Mouse (Mus musculus): Measurements from ENCODE around the gene Nasp.
A peak's percentile ranks its signal among the peaks of the same experiment; 100 is the strongest.
"Not testable (repeated sequence)": the region's sequence is repeated elsewhere in the genome, so short reads cannot be mapped to it uniquely, and the experiment has no call there.

Gene Nasp

DNA sequence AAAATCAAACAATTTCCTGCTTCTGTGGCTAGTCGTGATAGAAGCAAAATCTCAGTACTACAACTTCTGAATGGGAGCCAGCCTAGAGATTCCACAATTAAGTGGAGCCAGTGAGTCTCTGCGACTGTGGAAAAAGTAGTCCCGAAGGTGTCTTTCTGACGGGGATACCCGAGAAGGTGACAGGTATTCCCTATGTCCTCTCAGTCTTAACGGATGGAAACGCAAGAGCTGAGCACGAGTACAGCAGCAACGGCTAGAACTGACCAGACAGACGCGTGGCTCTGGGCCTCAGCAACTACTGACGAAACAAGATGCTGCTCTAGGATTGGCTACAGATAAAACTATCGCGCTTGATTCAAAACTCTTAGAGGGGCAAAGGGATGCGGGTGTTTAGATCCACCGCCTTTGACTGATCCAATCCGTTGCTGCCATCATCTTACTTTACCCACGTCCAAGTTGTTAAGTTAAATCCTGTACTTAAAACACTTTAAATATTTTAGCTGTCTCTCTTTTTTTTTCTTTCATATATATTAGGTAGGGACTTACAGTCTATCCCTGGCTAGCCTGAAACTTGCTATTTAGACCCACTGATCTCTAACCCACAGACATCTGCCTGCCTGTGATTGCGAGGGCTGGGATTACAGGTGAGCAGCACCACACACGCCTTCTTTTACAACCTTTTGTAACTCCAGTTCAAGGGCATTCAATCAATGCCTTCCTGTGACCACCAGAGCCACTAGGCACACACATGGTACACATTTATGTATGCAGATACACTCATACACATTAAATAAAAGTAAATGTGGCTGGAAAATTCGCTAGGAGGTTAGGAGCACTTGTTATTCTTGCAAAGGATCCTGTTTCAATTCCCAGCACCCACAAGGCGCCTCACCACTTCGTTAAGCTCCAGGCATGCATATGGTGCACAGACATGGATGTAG lies at the start of gene Nasp:
Nasp (minus strand) TSS at position 220 of the 941 bp plus-strand sequence.
- DNase-seq (ENCODE audit: low read depth), result peak; percentile 80

DNA sequence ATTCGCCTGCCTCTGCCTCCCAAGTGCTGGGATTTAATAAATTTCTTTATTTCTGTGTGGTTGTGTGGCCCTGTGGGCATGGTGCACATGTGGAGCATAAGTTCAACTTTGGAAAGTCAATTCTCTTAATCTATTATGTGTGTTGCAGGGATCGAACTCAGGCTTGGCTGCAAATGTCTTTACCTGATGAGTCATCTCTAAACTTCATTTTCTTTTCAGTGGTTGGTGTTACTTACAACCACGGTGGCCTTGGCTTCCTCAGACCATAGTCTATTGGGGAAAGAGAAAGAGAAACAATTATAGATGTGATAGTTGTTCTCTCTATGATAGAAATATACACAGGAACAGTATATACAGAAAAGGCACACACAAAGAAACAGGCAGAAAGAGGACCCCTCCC lies 48.3 kb upstream of the Nasp start:
- DNase-seq (ENCODE audit: low read depth), result no peak

DNA sequence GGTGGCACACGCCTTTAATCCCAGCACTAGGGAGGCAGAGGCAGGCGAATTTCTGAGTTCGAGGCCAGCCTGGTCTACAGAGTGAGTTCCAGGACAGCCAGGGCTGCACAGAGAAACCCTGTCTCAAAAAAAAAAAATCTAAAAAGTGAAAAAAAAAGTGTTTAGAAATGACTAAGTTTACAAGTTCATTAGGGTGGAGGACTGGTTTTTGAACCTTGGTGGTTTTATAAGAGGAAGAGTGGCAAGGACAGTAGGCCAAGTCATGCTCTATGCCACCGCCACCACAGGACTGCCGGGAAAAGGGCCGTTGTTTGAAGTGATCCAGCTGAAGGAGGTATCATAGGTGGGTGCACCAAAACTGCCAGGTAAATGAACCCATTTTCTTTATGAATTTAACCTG lies 47.0 kb upstream of the Nasp start:
- DNase-seq (ENCODE audit: low read depth), result not testable (repeated sequence)

DNA sequence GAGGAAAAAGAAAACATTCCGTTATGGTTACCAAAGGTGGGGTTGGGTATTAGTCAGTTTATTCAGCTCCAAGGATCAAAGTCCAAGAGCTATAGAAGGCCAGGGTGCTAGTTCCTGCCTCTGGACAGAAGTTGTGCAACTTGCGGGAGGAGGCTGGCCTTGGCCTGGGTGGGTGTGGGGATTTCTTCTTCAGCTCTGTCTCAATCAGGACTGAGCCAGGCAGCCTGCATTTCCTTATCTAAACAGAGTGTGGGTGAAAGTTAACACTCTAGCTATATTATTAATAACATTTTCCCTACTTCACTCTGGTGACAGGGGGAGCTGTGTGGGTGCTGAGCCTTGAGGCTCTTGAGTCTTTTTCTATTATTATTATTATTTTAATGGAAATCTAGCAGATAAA lies 45.0 kb upstream of the Nasp start:
- DNase-seq (ENCODE audit: low read depth), result peak; percentile 60

DNA sequence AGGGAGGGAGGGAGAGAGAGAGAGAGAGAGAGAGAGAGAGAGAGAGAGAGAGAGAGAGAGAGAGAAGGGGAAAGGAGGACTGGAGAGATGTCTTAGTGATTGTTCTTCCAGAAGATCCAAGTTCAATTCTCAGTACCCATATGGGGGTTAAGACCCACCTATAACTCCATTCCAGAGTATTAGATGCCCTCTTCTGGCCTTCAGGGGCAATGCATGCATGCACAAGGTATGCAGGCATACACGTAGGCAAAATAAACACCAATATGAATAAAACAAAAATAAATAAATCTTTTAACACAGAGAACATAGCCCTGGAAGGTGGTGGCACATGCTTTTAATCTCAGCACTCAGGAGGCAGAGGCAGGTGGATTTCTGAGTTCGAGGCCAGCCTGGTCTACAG lies 41.5 kb upstream of the Nasp start:
- no peak for DNase-seq (ENCODE audit: low read depth)

DNA sequence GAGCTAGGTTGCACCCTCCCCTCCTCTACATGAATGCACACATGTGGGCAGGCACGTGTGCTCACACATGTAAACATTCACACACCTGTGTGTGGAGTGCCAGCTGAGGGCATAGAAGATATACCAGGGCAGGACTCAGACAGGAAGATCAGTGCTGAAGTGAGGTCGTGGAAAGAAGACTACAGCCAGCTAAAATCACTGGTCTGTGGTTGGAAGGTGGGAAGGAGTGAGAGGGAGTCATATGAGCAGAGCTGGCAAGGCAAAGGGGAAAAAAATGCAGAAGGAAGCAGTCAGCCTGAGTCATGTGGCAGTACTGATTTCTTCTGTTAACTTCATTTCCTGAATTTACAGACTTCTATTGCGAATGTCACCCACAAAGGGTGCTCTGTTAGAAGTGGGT lies 40.4 kb upstream of the Nasp start:
- peak; percentile 79 for DNase-seq (ENCODE audit: low read depth)

DNA sequence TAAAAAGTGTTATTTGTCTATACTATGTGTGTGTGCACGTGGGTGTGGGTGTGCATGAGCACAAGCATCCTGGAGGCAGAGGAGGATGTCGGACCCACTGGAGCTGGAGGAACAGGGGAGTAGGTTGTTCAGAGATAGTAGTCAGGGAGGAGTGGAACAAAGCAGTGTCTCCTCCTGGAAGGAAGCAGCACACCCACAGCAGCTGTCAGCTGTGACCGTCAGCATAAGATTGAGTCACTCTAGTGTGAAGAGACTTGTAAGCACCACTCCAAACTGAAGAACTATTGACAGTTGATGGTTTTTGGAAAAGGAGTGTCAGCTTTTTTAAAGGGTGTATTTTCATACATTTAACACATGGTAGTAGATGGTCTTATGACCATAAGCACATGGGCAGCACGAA lies 38.9 kb upstream of the Nasp start:
- no peak for DNase-seq (ENCODE audit: low read depth)

DNA sequence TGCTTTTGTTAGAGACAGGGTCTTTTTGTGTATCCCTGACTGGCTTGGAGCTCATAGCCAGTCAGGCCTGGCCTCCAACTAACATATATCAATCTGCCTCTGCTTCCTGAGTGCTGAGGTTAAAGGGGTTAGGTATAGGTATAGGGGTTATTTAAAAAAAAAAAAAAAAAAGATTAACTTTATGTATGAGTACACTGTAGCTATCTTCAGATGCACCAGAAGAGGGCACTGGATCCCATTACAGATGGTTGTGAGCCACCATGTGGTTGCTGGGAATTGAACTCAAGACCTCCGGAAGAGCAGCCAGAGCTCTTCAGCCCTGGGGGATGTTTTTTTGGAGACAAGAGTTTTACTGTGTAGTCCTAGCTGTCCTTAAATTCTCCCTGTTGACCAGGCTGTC lies 34.3 kb upstream of the Nasp start:
- no peak for DNase-seq (ENCODE audit: low read depth)

DNA sequence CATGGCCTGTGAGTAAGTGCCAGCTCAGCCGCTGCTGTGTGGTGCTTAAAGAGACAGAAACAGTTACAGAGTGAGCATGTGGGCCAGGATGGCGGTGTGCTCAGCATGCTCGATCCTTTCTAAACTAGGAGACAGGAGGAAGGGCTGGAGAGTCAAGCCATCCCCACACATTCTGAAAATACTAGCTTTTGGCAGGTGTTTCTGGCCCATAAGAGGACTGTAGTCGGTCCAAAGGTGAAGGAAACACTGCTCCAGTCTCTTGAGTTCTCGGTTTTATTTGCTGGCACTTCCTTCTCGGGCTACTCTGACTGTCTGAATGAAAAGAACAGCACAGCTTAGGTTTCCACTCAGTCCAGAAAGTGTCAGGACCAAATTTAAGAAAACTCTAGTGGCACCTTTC lies 33.1 kb upstream of the Nasp start:
- no peak for DNase-seq (ENCODE audit: low read depth)

DNA sequence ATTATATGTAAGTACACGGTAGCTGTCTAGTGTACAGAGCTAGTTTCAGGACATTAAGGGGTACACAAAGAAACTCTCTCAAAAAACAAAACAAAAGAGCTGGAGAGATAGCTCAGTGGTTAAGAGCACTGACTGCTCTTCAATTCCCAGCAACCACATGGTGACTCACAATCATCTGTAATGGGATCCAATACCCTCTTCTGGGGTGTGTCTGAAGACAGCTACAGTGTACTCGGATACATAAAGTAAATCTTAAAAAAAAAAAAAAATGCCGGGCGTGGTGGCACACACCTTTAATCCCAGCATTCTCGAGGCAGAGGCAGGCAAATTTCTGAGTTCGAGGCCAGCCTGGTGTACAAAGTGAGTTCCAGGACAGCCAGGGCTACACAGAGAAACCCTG lies 32.2 kb upstream of the Nasp start:
- DNase-seq (ENCODE audit: low read depth), result not testable (repeated sequence)

DNA sequence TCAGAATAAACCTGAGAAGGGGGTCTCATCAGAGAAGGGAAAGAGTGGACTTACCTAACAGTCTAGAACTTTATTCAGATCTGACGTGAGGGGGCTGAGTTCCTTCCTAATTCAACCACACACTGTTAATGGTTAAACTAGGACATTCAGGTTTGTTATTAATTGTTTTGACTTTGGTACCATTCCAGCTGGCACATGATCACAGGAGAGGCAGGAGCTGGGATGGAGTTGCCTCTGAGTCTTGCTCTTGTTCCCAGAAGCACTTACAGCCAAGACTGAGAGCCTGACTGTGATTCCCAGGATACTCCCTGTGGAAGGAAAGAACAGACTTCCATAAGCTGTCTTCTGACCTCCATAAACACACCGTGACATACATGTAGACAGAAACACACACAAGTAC lies 31.7 kb upstream of the Nasp start:
- DNase-seq (ENCODE audit: low read depth), result no peak

DNA sequence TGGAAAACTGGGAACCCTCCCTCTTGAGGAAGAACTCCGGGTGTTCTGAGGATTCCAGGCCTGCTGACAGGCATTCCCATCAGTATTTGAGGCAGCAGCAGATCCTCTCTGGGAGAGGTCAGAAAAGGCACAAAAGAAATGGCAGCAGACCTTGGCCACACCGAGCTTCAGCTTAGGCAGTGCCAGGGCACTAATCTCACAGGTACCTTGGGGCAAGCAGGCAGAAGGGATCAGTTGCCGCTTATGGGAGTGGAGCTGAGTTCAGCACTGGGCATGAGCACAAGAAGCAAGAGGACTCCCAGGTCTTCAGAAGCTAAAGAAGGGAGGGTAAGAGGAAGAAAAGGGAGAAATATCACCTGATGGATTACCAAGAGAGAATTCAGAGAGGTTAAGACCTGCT lies 30.2 kb upstream of the Nasp start:
- DNase-seq (ENCODE audit: low read depth), result no peak

DNA sequence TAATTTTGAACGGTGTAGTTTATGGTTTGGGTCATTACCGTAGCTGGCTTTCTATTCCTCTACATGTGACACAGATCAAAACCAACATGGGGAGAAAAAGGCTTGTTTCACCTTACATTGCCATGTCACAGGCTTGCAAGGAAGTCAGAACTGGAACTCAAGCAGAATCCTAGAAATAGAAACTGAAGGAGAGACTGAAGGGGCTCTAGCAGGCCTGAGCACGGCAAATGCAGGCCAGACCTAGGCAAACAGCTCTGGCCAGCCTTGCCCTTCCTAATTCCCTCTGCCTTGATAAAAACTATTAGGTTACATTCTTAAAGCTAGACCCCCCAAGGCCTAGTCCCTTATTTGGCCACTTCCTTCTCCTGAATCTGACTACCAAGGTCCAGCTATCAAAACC lies 27.9 kb upstream of the Nasp start:
- DNase-seq (ENCODE audit: low read depth), result no peak

DNA sequence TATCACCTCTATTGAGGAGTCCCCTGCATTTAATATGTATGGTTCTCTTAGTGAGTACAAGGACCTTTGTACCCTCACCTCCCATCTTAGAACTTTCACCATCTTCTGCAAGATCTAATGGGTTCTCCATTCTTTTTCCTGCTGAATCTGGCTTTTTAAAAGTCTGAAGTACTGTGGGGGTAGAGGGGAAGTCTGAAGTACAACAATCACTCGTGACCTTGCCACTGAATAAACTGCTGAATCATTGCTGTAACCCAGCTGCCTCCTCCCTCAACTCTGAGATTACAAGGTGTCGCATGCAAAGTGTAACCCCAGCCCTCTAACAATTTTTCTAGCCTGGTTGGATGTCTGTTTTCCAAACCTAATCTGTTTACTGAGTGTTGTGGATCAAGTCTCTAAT lies 27.4 kb upstream of the Nasp start:
- no peak for DNase-seq (ENCODE audit: low read depth)

DNA sequence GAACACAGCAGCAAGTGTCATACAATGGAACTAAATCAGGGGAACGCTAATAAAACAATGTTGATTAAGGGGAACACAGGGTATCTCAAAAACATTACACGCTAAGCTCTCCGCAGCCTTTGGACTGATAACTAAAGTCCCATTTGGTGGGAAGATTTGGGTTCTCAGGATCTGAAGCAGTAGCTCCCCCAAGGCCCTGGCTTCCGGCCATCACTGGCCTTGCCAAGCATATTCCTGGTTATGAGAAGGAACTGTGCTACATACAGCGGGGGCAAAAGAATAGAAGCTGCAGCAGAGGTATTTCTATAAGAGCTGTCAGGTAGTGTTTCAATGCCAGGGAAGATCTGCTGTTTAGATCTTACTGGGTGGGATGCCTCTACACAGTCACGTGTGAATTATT lies 25.5 kb upstream of the Nasp start:
- DNase-seq (ENCODE audit: low read depth), result no peak

DNA sequence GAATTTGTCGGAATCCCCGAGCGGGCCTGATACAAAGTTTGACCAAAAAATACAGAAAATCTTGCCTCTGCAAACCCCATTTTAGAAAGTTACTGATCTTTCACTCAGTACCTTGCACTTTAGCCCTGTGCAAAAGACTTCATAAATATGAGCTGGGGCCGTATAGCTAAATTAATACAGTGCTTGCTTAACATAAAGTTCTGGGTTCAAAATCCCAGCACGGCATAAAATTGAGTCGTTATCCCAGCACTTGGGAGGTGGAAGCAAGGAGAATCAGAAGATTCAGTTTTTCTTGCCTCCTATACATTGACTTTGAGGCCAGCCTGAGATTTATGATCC lies 24.0 kb upstream of the Nasp start:
- DNase-seq (ENCODE audit: low read depth), result no peak

DNA sequence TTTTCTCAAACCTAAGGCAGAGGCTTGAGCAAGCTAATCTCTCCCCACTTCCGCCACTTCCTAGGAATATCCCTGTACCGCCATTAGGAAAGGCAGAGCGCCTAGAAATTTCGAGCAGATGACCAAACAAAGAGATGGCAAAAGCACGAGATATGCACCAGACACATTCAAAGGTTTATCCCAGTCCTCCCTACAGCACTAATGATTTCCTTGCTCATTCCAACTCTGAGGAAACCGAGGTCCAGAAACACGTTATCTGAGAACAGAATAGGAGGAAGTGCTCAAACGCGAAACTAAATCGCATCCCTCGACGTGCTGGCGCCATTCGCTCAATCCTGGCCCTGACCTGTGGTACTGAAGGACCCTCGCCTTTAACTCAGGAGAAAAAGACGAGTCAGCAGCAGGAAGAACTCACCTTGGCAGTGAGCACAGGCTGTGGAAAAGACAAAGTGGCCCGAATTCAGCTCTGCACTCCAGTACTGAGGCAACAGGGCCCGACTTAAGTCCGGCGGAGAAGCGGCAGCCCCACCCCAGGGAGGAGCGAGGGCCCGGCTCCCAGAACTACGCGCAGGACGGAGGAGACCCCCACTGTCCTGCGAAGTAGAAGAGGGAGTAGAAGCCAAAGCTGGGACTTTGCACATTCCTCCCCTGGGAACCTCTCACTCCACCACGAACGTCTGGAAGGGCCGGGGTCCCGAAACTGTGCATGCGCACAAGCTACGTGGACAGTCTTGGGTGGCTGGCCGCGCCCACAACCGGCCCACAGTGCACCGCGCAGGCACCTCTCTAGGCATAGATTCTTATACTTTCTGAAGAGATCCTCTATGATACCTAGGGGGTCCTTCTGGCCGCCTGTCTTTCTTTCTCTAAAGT lies 23.4 kb upstream of the Nasp start, which contains the start of gene Akr1a1:
Akr1a1 (minus strand) TSS at position 757 of the 873 bp plus-strand sequence.
- peak; percentile 80 for DNase-seq (ENCODE audit: low read depth)

DNA sequence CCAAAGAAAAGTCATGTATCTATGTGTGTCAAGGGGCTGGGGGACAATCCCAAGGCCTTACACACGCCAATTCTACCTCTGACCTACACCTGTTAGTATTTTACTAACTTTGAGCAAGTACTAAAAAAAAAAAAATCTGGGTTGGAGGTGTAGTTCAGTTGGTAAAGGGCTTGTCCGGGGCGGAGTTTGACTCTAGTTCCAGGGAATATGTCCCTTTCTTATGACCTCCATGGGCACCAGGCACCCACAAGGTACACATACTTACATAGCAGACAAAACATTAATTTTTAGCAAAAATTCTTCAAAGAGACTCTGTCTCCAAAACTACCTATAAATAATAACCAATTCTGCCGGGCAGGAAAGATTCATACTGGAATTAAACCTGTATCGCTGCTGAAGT lies 22.6 kb upstream of the Nasp start:
- no peak for DNase-seq (ENCODE audit: low read depth)

DNA sequence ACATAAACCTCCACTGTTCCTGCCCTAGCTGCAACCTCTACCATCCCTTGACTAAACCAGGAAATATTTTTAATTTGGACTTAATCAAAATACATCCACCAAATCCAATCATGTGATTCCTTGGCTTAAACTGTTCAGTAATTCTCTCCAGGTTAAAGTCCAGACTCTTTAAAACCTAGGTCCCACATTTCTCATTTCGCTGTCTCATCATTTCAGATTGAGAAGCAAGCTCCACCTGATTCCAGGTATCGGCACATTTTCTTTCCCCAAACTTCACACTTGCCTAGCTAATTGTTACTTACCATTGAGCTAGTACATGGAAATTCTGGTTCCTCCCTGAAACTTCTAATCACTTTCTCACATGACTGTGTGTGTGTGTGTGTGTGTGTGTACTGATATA lies 21.7 kb upstream of the Nasp start:
- no peak for DNase-seq (ENCODE audit: low read depth)

DNA sequence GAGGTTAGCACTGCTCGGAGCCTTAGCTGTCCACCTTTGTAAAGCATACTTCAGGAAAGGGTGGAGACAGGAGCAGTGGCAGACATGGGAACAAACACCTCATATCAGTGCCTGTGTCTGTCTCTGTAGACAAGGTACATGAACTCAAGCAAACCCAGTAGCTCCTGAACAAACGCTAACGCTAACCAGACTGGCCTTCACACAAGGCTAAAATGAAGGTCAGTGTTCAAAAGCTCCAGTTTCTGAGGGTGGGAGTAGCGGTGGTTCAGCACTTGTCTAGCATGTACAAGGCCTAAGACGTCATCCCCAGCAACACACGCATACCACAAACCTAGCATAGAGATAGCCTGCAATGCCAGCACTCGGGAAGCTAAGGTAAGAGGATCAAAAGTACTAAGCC lies 17.9 kb upstream of the Nasp start:
- no peak for DNase-seq (ENCODE audit: low read depth)

DNA sequence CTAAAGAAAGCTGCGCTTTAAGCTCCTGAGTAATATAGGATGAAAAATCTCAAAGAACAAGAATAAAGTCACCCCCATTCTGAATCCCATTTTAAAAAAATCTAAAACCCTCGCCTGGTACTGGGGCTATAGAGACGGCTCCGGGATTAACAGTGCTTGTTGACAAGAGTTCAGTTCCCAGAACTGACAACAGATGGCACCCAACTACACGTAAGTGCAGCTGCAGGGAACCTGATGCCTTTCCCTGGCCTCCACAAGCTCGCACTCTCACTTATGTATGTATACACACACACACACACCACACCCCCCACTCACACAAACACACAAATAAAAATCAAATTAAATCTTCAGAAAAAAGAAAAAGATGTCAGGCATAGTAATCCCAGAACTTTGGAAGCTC lies 16.6 kb upstream of the Nasp start:
- DNase-seq (ENCODE audit: low read depth), result peak; percentile 38

DNA sequence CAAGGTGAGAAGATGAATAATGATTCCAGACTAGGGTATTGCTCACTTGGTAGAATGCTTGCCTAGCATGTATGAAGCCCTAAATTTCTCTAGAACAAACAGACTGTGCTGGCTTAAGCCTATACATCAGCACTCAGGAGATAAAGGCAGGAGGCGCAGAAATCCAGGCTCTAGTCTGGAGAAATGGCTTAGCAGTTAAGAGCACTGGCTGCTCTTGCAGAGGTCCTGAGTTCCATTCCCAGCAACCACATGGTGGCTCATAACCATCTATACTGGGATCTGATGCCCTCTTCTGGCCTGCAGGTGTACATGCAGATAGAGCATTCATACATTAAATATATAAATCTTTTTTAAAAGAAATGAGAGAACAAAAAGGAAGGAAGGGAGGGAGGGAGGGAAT lies 14.3 kb upstream of the Nasp start:
- no peak for DNase-seq (ENCODE audit: low read depth)

DNA sequence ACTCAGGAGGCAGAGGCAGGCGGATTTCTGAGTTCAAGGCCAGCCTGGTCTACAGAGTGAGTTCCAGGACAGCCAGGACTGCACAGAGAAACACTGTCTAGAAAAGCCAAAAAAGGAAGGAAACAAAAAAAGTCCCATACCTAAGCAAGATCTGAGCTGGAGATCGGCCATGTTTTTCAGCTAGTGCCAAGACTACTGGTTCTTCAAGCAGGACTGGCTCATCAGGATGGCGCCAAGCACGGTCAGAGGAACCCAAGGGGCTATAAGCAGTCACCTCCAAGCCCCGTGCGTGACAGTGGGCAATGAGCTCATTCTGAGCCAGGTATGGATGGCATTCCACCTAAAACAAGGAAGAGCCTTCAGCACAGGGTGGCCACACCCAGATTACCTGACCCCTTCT lies 11.1 kb upstream of the Nasp start:
- no peak for DNase-seq (ENCODE audit: low read depth)

Data from fibroblast of lung, adult 2 months (primary cell).